ENCODE assay signal across 14 mouse cellular contexts in genomic region chr10:86891066-86891465, GRCm38 (mm10).
DNase-seq lines count a peak whose midpoint lies in the region; TF ChIP-seq lines count a peak whose summit lies in the region.
"Had no signal": no experiment of that assay in that cellular context is flagged by ENCODE, and none has a peak within 500 bp of the region (broad histone marks: within the 10 kb centered on the region; RNA-seq: fewer than 3 reads in every experiment).

No protein-coding gene starts in this region.

- no peaks in the 10 kb centered on the region for H3K9me3 ChIP-seq in heart, embryonic 10.5 days
- H3K9me3 ChIP-seq: G1E had no signal

- H3K4me3 ChIP-seq in heart, embryonic 10.5 days, result no peak overlapping the region
- no peak overlapping the region for H3K4me3 ChIP-seq in layer of hippocampus, adult 2 months
- no peak overlapping the region for H3K4me3 ChIP-seq in testis, adult 2 months (ENCODE audit: control insufficient read depth, low read depth, low read length)

- DNase-seq in heart, adult 11 months, result peak; percentile 51
- no peak for DNase-seq in heart, postnatal 4 days
- peak; percentile 54 for DNase-seq in heart, embryonic 10.5 days (ENCODE audit: low spot score)
- DNase-seq in heart, adult 18-20 months, result no peak
- DNase-seq in layer of hippocampus, adult 2 months (ENCODE audit: low spot score in 2 of 2), result no peak
- no peak for DNase-seq in layer of hippocampus, postnatal 10 days (ENCODE audit: low spot score in 2 of 2)
- no peak for DNase-seq in testis, postnatal 14 days (ENCODE audit: low spot score)
- DNase-seq: B cell, adult 2 months; cerebellum, adult 11 months; cerebellum, adult 11-12 months had no signal

- H3K36me3 ChIP-seq in heart, embryonic 10.5 days, result no peaks in the 10 kb centered on the region
- no peaks in the 10 kb centered on the region for H3K36me3 ChIP-seq in testis, adult 2 months (ENCODE audit: control insufficient read depth, insufficient read depth, low read length)
- H3K36me3 ChIP-seq: G1E had no signal

- H3K27me3 ChIP-seq in heart, embryonic 10.5 days (ENCODE audit: insufficient read depth, poor library complexity, severe bottlenecking), result no peaks in the 10 kb centered on the region; the same call in 1 of the 2 replicates
- H3K27me3 ChIP-seq in testis, adult 2 months (ENCODE audit: control insufficient read depth, insufficient read depth, low read length), result no peaks in the 10 kb centered on the region
- H3K27me3 ChIP-seq: CH12.LX, Patski had no signal

- H3K4me1 ChIP-seq in heart, embryonic 10.5 days, result no peaks in the 10 kb centered on the region
- no peaks in the 10 kb centered on the region; the same call in 1 of the 2 replicates for H3K4me1 ChIP-seq in testis, adult 2 months (ENCODE audit: control insufficient read depth, insufficient read depth, low read length)

- TF ChIP-seq CTCF in layer of hippocampus, adult 2 months (conservative IDR thresholded peaks at IDR 0.05), result no peak
- no peak for TF ChIP-seq CTCF in testis, adult 2 months (IDR thresholded peaks at IDR 0.05; ENCODE audit: control insufficient read depth, insufficient read depth, insufficient replicate concordance, low read depth, low read length)

- no peak overlapping the region for H3K27ac ChIP-seq in heart, embryonic 10.5 days
- peak overlapping the region; percentile 80 for H3K27ac ChIP-seq in layer of hippocampus, adult 2 months
- peak overlapping the region; percentile 66 for H3K27ac ChIP-seq in testis, adult 2 months (ENCODE audit: control insufficient read depth, insufficient read depth, low read depth, low read length)

- 88% methylated on average over 1 of the region's 1 CpGs for WGBS in heart, embryonic 10.5 days

- TF ChIP-seq POLR2A in testis, adult 2 months (IDR thresholded peaks at IDR 0.05; ENCODE audit: control insufficient read depth, low read depth, low read length), result no peak

Comparison
In these comparisons a context has a peak if more than half of its experiments do, and no peak if none do; other contexts are left out.
1. DNase-seq: peak in heart, adult 11 months (single experiment) and heart, embryonic 10.5 days (single experiment); none in heart, postnatal 4 days (single experiment), heart, adult 18-20 months (0 of 2), layer of hippocampus, adult 2 months (0 of 2), layer of hippocampus, postnatal 10 days (0 of 2) and testis, postnatal 14 days (single experiment).